16 mouse cellular contexts compared by ENCODE assay signal in the genomic region with DNA sequence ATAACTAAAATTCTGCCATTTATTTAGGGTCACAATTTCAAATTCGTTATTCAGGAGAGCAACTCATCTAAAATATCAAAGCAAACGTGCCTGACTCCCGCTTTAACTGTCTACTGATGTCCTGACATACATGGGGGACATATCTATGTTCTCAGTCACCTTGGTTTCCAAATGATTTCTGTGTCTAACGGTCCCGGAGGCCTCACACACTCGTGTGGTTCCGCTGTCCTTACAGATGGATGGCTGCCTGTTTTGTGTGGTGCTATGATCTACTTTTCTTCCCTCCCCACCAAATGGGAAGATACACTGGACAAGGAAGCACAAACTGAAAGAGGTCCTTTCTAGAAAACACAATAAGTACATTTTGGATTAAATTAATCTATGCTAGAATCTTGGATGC.
DNase-seq lines count a peak whose midpoint lies in the region.
"Had no signal": no experiment of that assay in that cellular context is flagged by ENCODE, and none has a peak within 500 bp of the region (broad histone marks: within the 10 kb centered on the region; RNA-seq: fewer than 3 reads in every experiment).

No protein-coding gene starts in this region.

- H3K27ac ChIP-seq in heart, embryonic 10.5 days = no peak overlapping the region

- no peak overlapping the region for H3K4me3 ChIP-seq in heart, embryonic 10.5 days

- 82% methylated on average over 7 of the region's 7 CpGs for WGBS in heart, embryonic 10.5 days

- H3K9me3 ChIP-seq in heart, embryonic 10.5 days = no peaks in the 10 kb centered on the region
- H3K9me3 ChIP-seq: G1E had no signal

- no peaks in the 10 kb centered on the region for H3K36me3 ChIP-seq in heart, embryonic 10.5 days
- H3K36me3 ChIP-seq: G1E had no signal

- intact Hi-C loops in heart, postnatal 25 days (cut with DNase I) = no loop called here

- peak; percentile 67 for DNase-seq in heart, adult 11 months
- no peak for DNase-seq in heart, postnatal 25 days (ENCODE audit: low spot score)
- peak; percentile 57 for DNase-seq in heart, embryonic 10.5 days (ENCODE audit: low spot score)
- no peak for DNase-seq in heart, postnatal 4 days
- DNase-seq: adrenal gland, adult 2 months; adrenal gland, adult 8-10 months; adrenal gland, postnatal 10 days; adrenal gland, postnatal 14 days; adrenal gland, postnatal 25 days; adrenal gland, postnatal 36 days; B cell, adult 2 months; cerebellum, adult 11 months; cerebellum, adult 11-12 months; cerebellum, adult 18-20 months had no signal

- H3K4me1 ChIP-seq in heart, embryonic 10.5 days = peaks cover 11% of the 10 kb centered on the region

- H3K27me3 ChIP-seq in heart, embryonic 10.5 days (ENCODE audit: insufficient read depth, poor library complexity, severe bottlenecking) = no peaks in the 10 kb centered on the region
- H3K27me3 ChIP-seq: CH12.LX had no signal

Comparison
In these comparisons a context has a peak if more than half of its experiments do, and no peak if none do; other contexts are left out.
1. DNase-seq: peak in heart, adult 11 months (single experiment) and heart, embryonic 10.5 days (single experiment); none in heart, postnatal 25 days (single experiment) and heart, postnatal 4 days (single experiment).